Mouse (Mus musculus) forebrain, embryonic 10.5 days (tissue): ENCODE measurements around the gene Zfp493. TPM values are rescaled to one million over a fixed set of nuclear protein-coding genes. Genes with fewer than 3 reads are reported as not detected.
"Not testable (repeated sequence)": the region's sequence is repeated elsewhere in the genome, so short reads cannot be mapped to it uniquely, and the experiment has no call there.

ENCODE experiments used
- DNase-seq: peaks from one replicate; pipeline ENCODE4 v3.0.0-alpha.2; 2017; ENCODE audit warnings: low spot score; ENCODE audit errors: extremely low spot score
- H3K27ac ChIP-seq: fragments of 300-500 bp; sonication (generic); 2 replicates; pipeline ENCODE4 v1.5.1; 2016; ENCODE audit warnings: mild to moderate bottlenecking
- H3K27me3 ChIP-seq: fragments of 300-500 bp; sonication (generic); 2 replicates; pipeline ENCODE4 v1.6.1; 2016; ENCODE audit warnings: mild to moderate bottlenecking; ENCODE audit not compliant: poor library complexity, severe bottlenecking
- H3K36me3 ChIP-seq: fragments of 300-500 bp; sonication (generic); replicated peaks from 2 replicates; pipeline ENCODE4 v1.6.1; 2016; ENCODE audit warnings: mild to moderate bottlenecking, moderate library complexity
- H3K4me1 ChIP-seq: fragments of 300-500 bp; sonication (generic); 2 replicates; pipeline ENCODE4 v1.6.1; 2016
- H3K4me3 ChIP-seq: fragments of 300-500 bp; sonication (generic); 2 replicates; pipeline ENCODE4 v1.5.1; 2016; ENCODE audit warnings: mild to moderate bottlenecking, moderate library complexity
- H3K9me3 ChIP-seq: fragments of 300-500 bp; sonication (generic); 2 replicates; pipeline ENCODE4 v1.6.1; 2016; ENCODE audit warnings: mild to moderate bottlenecking, moderate library complexity
- WGBS: fragments of 180-500 bp; shearing (Covaris S2); methylation state at CpG from one replicate; pipeline ENCODE4 v1.1.7; 2016; 5-methylcytosine and 5-hydroxymethylcytosine counted together
- polyA plus RNA-seq: library from polyadenylated mRNA; unstranded; fragments of >200 nt; fragmentation: Nextera tagmentation; extraction: Ambion mirVana; gene quantifications from 2 replicates; pipeline ENCODE4 v1.2.1, GENCODE M21; 2016

Gene Zfp493
- polyA plus RNA-seq, 1 experiment from 2014 or later = 4.3 TPM

GRCm38 (mm10) chr13:67811651-67812210 lies 32.2 kb downstream of the Zfp493 start:
- no peak for DNase-seq
- WGBS = 75% methylated on average over 1 of the region's 1 CpGs
- Histone ChIP-seq H3K27me3 (no peaks in the 10 kb centered on the region), H3K9me3 (peaks cover 4% of the 10 kb centered on the region; the same call in 1 of the 2 replicates), H3K4me1 (peaks cover 3% of the 10 kb centered on the region), H3K27ac (no peak overlapping the region), H3K36me3 (peaks cover 10% of the 10 kb centered on the region), H3K4me3 (no peak overlapping the region)

GRCm38 (mm10) chr13:67812961-67813709 lies 33.6 kb downstream of the Zfp493 start:
- peak overlapping the region; percentile 90; the same call in 1 of the 2 replicates for H3K27ac ChIP-seq
- 77% methylated on average over 8 of the region's 8 CpGs for WGBS

GRCm38 (mm10) chr13:67813710-67814660 lies 34.5 kb downstream of the Zfp493 start, which contains the start of gene Zfp273:
TSS of gene Zfp273 (plus strand) at chr13:67813740.
- peaks cover 3% of the 10 kb centered on the region for H3K4me1 ChIP-seq

More at GRCm38 (mm10) chr13:67812961-67813709, 33.6 kb downstream of the Zfp493 start:
- peaks cover 17% of the 10 kb centered on the region for H3K36me3 ChIP-seq
- peaks cover 3% of the 10 kb centered on the region for H3K4me1 ChIP-seq
- no peak for DNase-seq
- peaks cover 10% of the 10 kb centered on the region; the same call in 1 of the 2 replicates for H3K9me3 ChIP-seq
- no peaks in the 10 kb centered on the region for H3K27me3 ChIP-seq
- H3K4me3 ChIP-seq = peak overlapping the region; percentile 86

GRCm38 (mm10) chr13:67818636-67819035 lies 39.1 kb downstream of the Zfp493 start:
- Histone ChIP-seq H3K36me3 (peaks cover 51% of the 10 kb centered on the region), H3K4me3 (no peak overlapping the region), H3K9me3 (peaks cover 26% of the 10 kb centered on the region; the same call in 1 of the 2 replicates), H3K27ac (no peak overlapping the region), H3K27me3 (no peaks in the 10 kb centered on the region), H3K4me1 (peaks cover 3% of the 10 kb centered on the region)
- no peak for DNase-seq
- WGBS = 89% methylated on average over 1 of the region's 1 CpGs

More at GRCm38 (mm10) chr13:67813710-67814660, 34.5 kb downstream of the Zfp493 start, which contains the start of gene Zfp273:
- Histone ChIP-seq H3K27me3 (no peaks in the 10 kb centered on the region), H3K9me3 (peaks cover 14% of the 10 kb centered on the region; the same call in 1 of the 2 replicates), H3K36me3 (peaks cover 25% of the 10 kb centered on the region), H3K4me3 (peak within 1 kb of the TSS; percentile 86), H3K27ac (peak within 1 kb of the TSS; percentile 90)
- DNase-seq = peak; percentile 78
- WGBS = 5% methylated on average over 31 of the region's 31 CpGs

- DNase-seq = peak; percentile 58
- Histone ChIP-seq H3K9me3 (peaks cover 9% of the 10 kb centered on the region), H3K27me3 (no peaks in the 10 kb centered on the region), H3K4me1 (peaks cover 4% of the 10 kb centered on the region; the same call in 1 of the 2 replicates), H3K4me3 (peak within 1 kb of the TSS; percentile 61), H3K27ac (peak within 1 kb of the TSS; percentile 82), H3K36me3 (peaks cover 14% of the 10 kb centered on the region)
- 3% methylated on average over 14 of the region's 14 CpGs for WGBS
These were observed 51.4 kb downstream of the Zfp493 start, which contains the start of gene Gm10037 for GRCm38 (mm10) chr13:67830911-67831336. TSS of gene Gm10037 (plus strand) at chr13:67831106.

- H3K27me3 ChIP-seq, H3K36me3 ChIP-seq, DNase-seq, H3K9me3 ChIP-seq, H3K27ac ChIP-seq, H3K4me3 ChIP-seq, H3K4me1 ChIP-seq: not testable (repeated sequence)
These were observed 53.6 kb downstream of the Zfp493 start for GRCm38 (mm10) chr13:67833137-67833536.

Other genes with a start within 250 kb of the Zfp493 start
- gene Zfp748, start 225.9 kb upstream of the Zfp493 start, polyA plus RNA-seq = 15.4 and 17.3 TPM in 2 replicates
- gene Zfp729b, start 170.0 kb upstream of the Zfp493 start, polyA plus RNA-seq = 3.4 TPM in 2 replicates
- not detected in 2 replicates for gene Gm49345, start 141.9 kb upstream of the Zfp493 start, polyA plus RNA-seq
- 2.8 and 3.0 TPM in 2 replicates for gene Zfp729a, start 141.9 kb upstream of the Zfp493 start, polyA plus RNA-seq
- 9.5 and 10.1 TPM in 2 replicates for gene Zfp738, start 92.6 kb upstream of the Zfp493 start, polyA plus RNA-seq
- 6.9 and 8.3 TPM in 2 replicates for gene Zfp65, start 50.5 kb upstream of the Zfp493 start, polyA plus RNA-seq
- gene Zfp85, start 24.5 kb upstream of the Zfp493 start, polyA plus RNA-seq = 5.0 and 5.4 TPM in 2 replicates
- 6.0 and 7.8 TPM in 2 replicates for gene Zfp273, start 34.0 kb downstream of the Zfp493 start, polyA plus RNA-seq
- 2.5 and 2.7 TPM in 2 replicates for gene Gm10037, start 51.4 kb downstream of the Zfp493 start, polyA plus RNA-seq
- gene BC048507, start 83.6 kb downstream of the Zfp493 start, polyA plus RNA-seq = not detected in 2 replicates